Mouse (Mus musculus) embryonic facial prominence, embryonic 15.5 days (tissue): ENCODE measurements around the gene Gclc. TPM values are rescaled to one million over a fixed set of nuclear protein-coding genes. Genes with fewer than 3 reads are reported as not detected.

Source experiments
- ATAC-seq: fragments of 200-750 bp; cut with Nextera tagmentation; 2 replicates; pipeline ENCODE4 v1.8.0; 2017; ENCODE audit warnings: low read depth, moderate TSS enrichment; ENCODE audit not compliant: insufficient number of reproducible peaks, low FRiP score, low TSS enrichment
- H3K27ac ChIP-seq: fragments of 300-500 bp; sonication (generic); replicated peaks from 2 replicates; pipeline ENCODE4 v1.5.1; 2015; ENCODE audit warnings: mild to moderate bottlenecking, inconsistent platforms
- H3K27me3 ChIP-seq: fragments of 300-500 bp; sonication (generic); 2 replicates; pipeline ENCODE4 v1.6.1; 2015; ENCODE audit warnings: inconsistent platforms
- H3K36me3 ChIP-seq: fragments of 300-500 bp; sonication (generic); 2 replicates; pipeline ENCODE4 v1.6.1; 2015; ENCODE audit warnings: mild to moderate bottlenecking, inconsistent platforms
- H3K4me1 ChIP-seq: fragments of 300-500 bp; sonication (generic); 2 replicates; pipeline ENCODE4 v1.6.1; 2015; ENCODE audit warnings: inconsistent platforms
- H3K4me2 ChIP-seq: fragments of 300-500 bp; sonication (generic); replicated peaks from 2 replicates; pipeline ENCODE4 v1.6.1; 2015; ENCODE audit warnings: mild to moderate bottlenecking, inconsistent platforms
- H3K4me3 ChIP-seq: fragments of 300-500 bp; sonication (generic); replicated peaks from 2 replicates; pipeline ENCODE4 v1.5.1; 2015; ENCODE audit warnings: mild to moderate bottlenecking, inconsistent platforms
- H3K9ac ChIP-seq: fragments of 300-500 bp; sonication (generic); 2 replicates; pipeline ENCODE4 v1.6.1; 2015; ENCODE audit warnings: inconsistent platforms
- H3K9me3 ChIP-seq: fragments of 300-500 bp; sonication (generic); replicated peaks from 2 replicates; pipeline ENCODE4 v1.6.1; 2016; ENCODE audit warnings: inconsistent platforms
- WGBS: fragments of 180-500 bp; shearing (Covaris S2); methylation state at CpG from one replicate; pipeline ENCODE4 v1.1.7; 2015; 5-methylcytosine and 5-hydroxymethylcytosine counted together
- polyA plus RNA-seq: library from polyadenylated mRNA; unstranded; fragments of >200 nt; fragmentation: Nextera tagmentation; extraction: Ambion mirVana; gene quantifications from 2 replicates; pipeline ENCODE4 v1.2.1, GENCODE M21; 2015

Gclc gene
- polyA plus RNA-seq, 1 experiment from 2014 or later = 16.3 TPM

DNA sequence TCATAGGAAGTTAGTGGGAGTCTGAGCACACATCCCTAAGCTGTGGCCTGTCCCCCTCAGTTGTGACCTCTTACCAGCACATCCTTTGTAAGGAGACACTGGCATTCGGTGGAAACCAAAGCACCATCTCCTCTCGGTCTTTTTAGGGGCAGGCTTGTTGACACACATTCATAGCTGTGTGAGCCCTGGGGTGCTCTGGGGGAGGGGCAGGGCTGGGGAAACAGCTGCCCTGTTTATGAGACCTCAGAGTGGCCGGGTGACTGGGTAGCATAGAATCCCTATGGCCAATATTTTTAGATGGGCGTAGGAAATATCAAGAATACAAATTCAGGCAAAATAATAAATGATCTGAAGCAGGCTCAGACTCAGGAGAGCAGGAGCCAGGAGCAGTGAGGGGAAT, 71.9 kb downstream of the Gclc start:
- H3K27ac ChIP-seq = peak overlapping the region; percentile 84
- no peaks in the 10 kb centered on the region for H3K36me3 ChIP-seq
- 42% methylated on average over 4 of the region's 4 CpGs for WGBS
- no peak for ATAC-seq
- H3K9me3 ChIP-seq = no peaks in the 10 kb centered on the region
- no peaks in the 10 kb centered on the region for H3K27me3 ChIP-seq
- no peak overlapping the region for H3K4me2 ChIP-seq
- no peak overlapping the region for H3K4me3 ChIP-seq
- peaks cover 20% of the 10 kb centered on the region for H3K4me1 ChIP-seq
- no peak overlapping the region for H3K9ac ChIP-seq

DNA sequence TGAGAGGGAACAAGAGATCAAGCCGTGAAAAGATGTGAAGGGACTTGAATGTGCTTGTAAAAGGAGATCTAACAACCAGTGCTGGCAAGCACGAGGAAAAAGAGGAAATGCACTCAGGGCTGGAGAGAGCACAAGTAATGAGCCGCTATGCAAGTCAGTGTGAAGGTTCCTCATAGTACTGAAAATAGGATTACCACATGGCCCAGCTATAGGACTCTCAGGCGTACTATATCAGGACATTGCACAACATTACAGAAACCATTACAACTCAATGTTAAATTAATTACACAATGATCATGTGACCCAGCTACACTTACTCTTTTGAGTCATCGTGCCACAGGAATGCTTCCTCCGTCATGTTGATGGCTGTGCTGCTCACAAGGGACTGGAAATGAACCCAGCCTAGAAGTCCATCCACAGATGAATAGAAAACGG, 74.2 kb downstream of the Gclc start:
- Histone ChIP-seq H3K36me3 (no peaks in the 10 kb centered on the region), H3K9me3 (no peaks in the 10 kb centered on the region), H3K27me3 (no peaks in the 10 kb centered on the region), H3K4me3 (no peak overlapping the region), H3K9ac (no peak overlapping the region), H3K27ac (peak overlapping the region; percentile 65), H3K4me1 (peaks cover 20% of the 10 kb centered on the region), H3K4me2 (peak overlapping the region; percentile 27)
- ATAC-seq = peak; percentile 74; the same call in 1 of the 2 replicates
- WGBS = 24% methylated on average over 7 of the region's 7 CpGs

DNA sequence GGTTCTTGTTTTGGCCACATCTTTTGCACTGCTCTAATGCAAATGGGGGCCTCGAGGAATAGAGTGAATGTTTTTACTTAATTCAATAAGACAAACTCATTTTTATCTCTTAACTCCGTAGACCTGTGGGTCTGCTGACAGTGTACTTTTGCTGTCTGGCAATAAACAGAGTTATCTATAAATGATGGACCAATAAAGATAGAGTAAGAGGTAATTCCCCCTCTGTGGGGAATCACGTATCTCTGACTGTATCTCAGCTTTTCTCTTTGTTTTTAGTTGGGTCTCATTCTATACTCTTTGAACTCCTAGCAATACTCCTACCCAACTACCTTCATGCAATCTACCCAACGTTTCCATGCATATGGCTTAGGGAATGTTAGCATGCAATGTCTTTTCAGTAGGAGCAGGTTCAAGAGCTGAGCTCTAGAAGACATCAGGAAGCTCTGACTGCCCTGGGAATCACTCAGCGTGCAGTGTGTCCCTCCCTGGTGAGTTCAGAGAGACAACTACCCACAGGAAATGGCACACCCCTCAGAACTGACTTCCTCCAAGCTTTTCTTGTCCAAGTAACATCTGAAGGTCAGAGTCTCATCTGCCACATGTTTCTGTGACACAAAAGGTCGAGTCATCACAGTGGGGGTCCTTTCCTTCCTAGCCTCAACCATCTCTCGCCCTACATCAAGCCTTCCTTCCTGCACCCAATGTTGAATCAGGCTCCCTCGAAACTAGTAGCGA, 80.1 kb downstream of the Gclc start:
- H3K27ac ChIP-seq = no peak overlapping the region
- no peaks in the 10 kb centered on the region for H3K36me3 ChIP-seq
- H3K4me3 ChIP-seq = no peak overlapping the region
- WGBS = 66% methylated on average over 9 of the region's 9 CpGs
- no peaks in the 10 kb centered on the region for H3K4me1 ChIP-seq
- H3K4me2 ChIP-seq = no peak overlapping the region
- ATAC-seq = no peak
- no peaks in the 10 kb centered on the region for H3K27me3 ChIP-seq
- H3K9ac ChIP-seq = no peak overlapping the region
- H3K9me3 ChIP-seq = no peaks in the 10 kb centered on the region

DNA sequence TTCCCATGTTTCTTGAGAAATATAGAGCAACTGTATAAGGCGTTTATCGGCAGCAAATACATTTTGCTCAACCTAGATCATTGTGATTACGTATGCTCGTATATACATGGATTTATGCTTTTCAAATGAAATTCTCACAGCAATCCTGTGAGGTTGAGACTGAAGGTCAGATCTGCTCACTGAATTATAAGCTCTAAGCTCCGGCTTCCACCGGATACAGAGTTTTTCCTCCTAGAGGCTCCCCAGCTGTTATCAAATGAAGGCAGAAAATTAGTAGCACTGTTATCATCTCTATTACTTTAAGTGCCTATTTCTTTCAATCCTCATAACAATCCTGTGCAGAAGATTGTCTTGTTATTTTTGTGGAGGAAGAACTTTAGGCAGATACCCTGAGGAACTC, 80.8 kb downstream of the Gclc start:
- no peak for ATAC-seq
- Histone ChIP-seq H3K36me3 (no peaks in the 10 kb centered on the region), H3K27me3 (no peaks in the 10 kb centered on the region), H3K9me3 (no peaks in the 10 kb centered on the region), H3K4me3 (no peak overlapping the region), H3K4me2 (no peak overlapping the region), H3K27ac (no peak overlapping the region), H3K4me1 (no peaks in the 10 kb centered on the region), H3K9ac (no peak overlapping the region)
- 92% methylated on average over 6 of the region's 6 CpGs for WGBS

DNA sequence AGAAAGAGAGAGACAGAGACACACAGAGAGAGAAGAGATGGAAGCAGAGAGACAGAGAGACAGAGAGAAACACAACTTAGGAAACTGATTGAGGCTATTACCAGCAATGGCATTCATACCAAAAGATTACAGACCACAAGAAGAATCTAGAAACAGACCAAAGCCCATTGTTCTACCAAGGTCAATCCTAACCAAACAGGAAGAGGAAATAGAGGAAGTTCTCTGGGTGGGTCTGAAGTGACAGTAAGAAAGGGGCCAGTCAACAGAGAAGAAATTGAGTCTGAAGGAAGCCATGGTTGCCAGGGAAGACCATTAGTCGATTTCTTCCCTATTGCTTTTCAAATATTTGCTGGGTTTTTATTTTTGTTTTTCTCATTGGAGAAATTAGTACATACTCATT, 81.4 kb downstream of the Gclc start:
- Histone ChIP-seq H3K4me1 (no peaks in the 10 kb centered on the region), H3K9me3 (no peaks in the 10 kb centered on the region), H3K4me3 (no peak overlapping the region), H3K27ac (no peak overlapping the region), H3K36me3 (no peaks in the 10 kb centered on the region), H3K4me2 (no peak overlapping the region), H3K9ac (no peak overlapping the region), H3K27me3 (no peaks in the 10 kb centered on the region)
- 78% methylated on average over 1 of the region's 1 CpGs for WGBS
- no peak for ATAC-seq

DNA sequence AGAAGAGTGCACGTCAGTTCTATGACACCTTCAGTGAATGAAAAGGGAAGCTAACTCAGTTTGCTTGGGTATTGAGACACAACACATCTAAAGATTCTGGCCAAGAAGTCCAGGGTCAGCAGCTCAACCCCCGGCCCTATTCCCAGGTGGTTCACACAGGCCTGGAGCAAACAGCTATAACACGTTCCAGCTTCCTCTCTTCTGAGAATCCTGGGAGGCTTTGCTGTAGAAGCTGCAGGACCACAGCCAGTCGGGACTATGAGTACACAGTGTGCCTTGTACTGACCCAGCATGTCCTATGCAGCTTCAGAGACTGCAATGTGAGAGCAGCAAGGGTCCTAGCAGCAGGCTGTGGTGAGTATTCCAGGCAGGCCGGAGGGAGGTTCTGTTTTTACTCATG, 84.3 kb downstream of the Gclc start:
- Histone ChIP-seq H3K27ac (no peak overlapping the region), H3K27me3 (no peaks in the 10 kb centered on the region), H3K9ac (no peak overlapping the region), H3K36me3 (no peaks in the 10 kb centered on the region), H3K4me3 (no peak overlapping the region), H3K4me1 (no peaks in the 10 kb centered on the region), H3K4me2 (no peak overlapping the region), H3K9me3 (no peaks in the 10 kb centered on the region)
- no peak for ATAC-seq
- 59% methylated on average over 5 of the region's 5 CpGs for WGBS

Other genes starting within 250 kb of the Gclc start
- gene Lrrc1, start 209.7 kb upstream of the Gclc start, polyA plus RNA-seq = 17.5 and 19.5 TPM in 2 replicates
- gene Klhl31, start 118.0 kb upstream of the Gclc start, polyA plus RNA-seq = 12.7 and 17.5 TPM in 2 replicates
- gene Elovl5, start 162.8 kb downstream of the Gclc start, polyA plus RNA-seq = 57.8 and 62.8 TPM in 2 replicates